Mouse (Mus musculus) left cerebral cortex, postnatal 4 days (tissue): ENCODE data around the gene Slc27a3. TPM values are rescaled to one million over a fixed set of nuclear protein-coding genes. Genes with fewer than 3 reads are reported as not detected.
A peak's percentile ranks its signal among the peaks of the same experiment; 100 is the strongest.

Experiments used
- DNase-seq: peaks from one replicate; pipeline ENCODE4 v3.0.0-alpha.2; 2022
- intact Hi-C: fragments of 180-260 bp; cut with DNase I; formaldehyde crosslinking; loops from one replicate; pipeline ENCODE4 v1.15.1; 2025
- total RNA-seq, 2 experiments: library from RNA; stranded (reverse); gene quantifications; 2 replicates each; pipeline ENCODE4 v1.2.3; 2021

Slc27a3 gene
- total RNA-seq, 2 experiments from 2014 or later, result 25.8 to 26.3 TPM

GRCm38 (mm10) chr3:90392661-90393060, 2.9 kb upstream of the Slc27a3 start:
- intact Hi-C loops, result no loop called here
- no peak for DNase-seq

- intact Hi-C loops, result no loop called here
- DNase-seq, result no peak
Measured at GRCm38 (mm10) chr3:90391941-90392340, 2.2 kb upstream of the Slc27a3 start.

- intact Hi-C loops, result no loop called here
- no peak for DNase-seq
Measured at GRCm38 (mm10) chr3:90391004-90391403, 1.3 kb upstream of the Slc27a3 start.

- intact Hi-C loops, result no loop called here
- DNase-seq, result peak; percentile 63
Measured at GRCm38 (mm10) chr3:90388726-90389510, 820 bp downstream of the Slc27a3 start.

- no peak for DNase-seq
- intact Hi-C loops, result no loop called here
Measured at GRCm38 (mm10) chr3:90388192-90388591, 1.5 kb downstream of the Slc27a3 start.

GRCm38 (mm10) chr3:90387483-90387882, 2.3 kb downstream of the Slc27a3 start:
- DNase-seq, result peak; percentile 43

GRCm38 (mm10) chr3:90386817-90387216, 2.9 kb downstream of the Slc27a3 start:
- intact Hi-C loops, result no loop called here
- DNase-seq, result no peak

More at GRCm38 (mm10) chr3:90387483-90387882, 2.3 kb downstream of the Slc27a3 start:
- intact Hi-C loops, result no loop called here

GRCm38 (mm10) chr3:90384851-90385375, 4.8 kb downstream of the Slc27a3 start:
- DNase-seq, result no peak
- intact Hi-C loops, result no loop called here

- DNase-seq, result no peak
- intact Hi-C loops, result no loop called here
Measured at GRCm38 (mm10) chr3:90383690-90384089, 6.0 kb downstream of the Slc27a3 start.

- DNase-seq, result no peak
- intact Hi-C loops, result no loop called here
Measured at GRCm38 (mm10) chr3:90381727-90382126, 8.0 kb downstream of the Slc27a3 start.

- DNase-seq, result no peak
- intact Hi-C loops, result no loop called here
Measured at GRCm38 (mm10) chr3:90378496-90378895, 11.2 kb downstream of the Slc27a3 start.

GRCm38 (mm10) chr3:90376247-90376585, 13.5 kb downstream of the Slc27a3 start:
- intact Hi-C loops, result no loop called here
- no peak for DNase-seq

GRCm38 (mm10) chr3:90375562-90376246, 14.0 kb downstream of the Slc27a3 start:
- intact Hi-C loops, result no loop called here
- no peak for DNase-seq

GRCm38 (mm10) chr3:90374368-90374767, 15.4 kb downstream of the Slc27a3 start:
- DNase-seq, result no peak
- intact Hi-C loops, result loop anchor here (5.0 kb wide), 2 partner anchors 82 to 152 kb away; partner anchors contain the start of gene Gatad2b

GRCm38 (mm10) chr3:90373432-90374028, 16.2 kb downstream of the Slc27a3 start:
- intact Hi-C loops, result loop anchor here (5.0 kb wide), 2 partner anchors 81 to 151 kb away; partner anchors contain the start of gene Gatad2b

GRCm38 (mm10) chr3:90372817-90373216, 16.9 kb downstream of the Slc27a3 start:
- intact Hi-C loops, result loop anchor here (5.0 kb wide), 2 partner anchors 81 to 151 kb away; partner anchors contain the start of gene Gatad2b
- no peak for DNase-seq

More at GRCm38 (mm10) chr3:90373432-90374028, 16.2 kb downstream of the Slc27a3 start:
- peak; percentile 86 for DNase-seq

GRCm38 (mm10) chr3:90371857-90372256, 17.9 kb downstream of the Slc27a3 start:
- intact Hi-C loops, result loop anchor here (5.0 kb wide), 2 partner anchors 80 to 150 kb away; partner anchors contain the start of gene Gatad2b
- no peak for DNase-seq

GRCm38 (mm10) chr3:90369041-90369440, 20.7 kb downstream of the Slc27a3 start:
- intact Hi-C loops, result no loop called here
- no peak for DNase-seq

- intact Hi-C loops, result no loop called here
- no peak for DNase-seq
Measured at GRCm38 (mm10) chr3:90367001-90367632, 22.6 kb downstream of the Slc27a3 start.

GRCm38 (mm10) chr3:90362346-90362745, 27.4 kb downstream of the Slc27a3 start:
- intact Hi-C loops, result no loop called here
- DNase-seq, result no peak

GRCm38 (mm10) chr3:90361476-90361875, 28.3 kb downstream of the Slc27a3 start:
- DNase-seq, result no peak
- intact Hi-C loops, result no loop called here
